Mouse (Mus musculus) kidney, adult 9 months (tissue): ENCODE measurements at regions not wholly inside any gene's neighbourhood (a gene's known extent, or its start where the extent isn't known, plus 50 kb on each side); places are given as distances from the start of the nearest gene placed in this dataset.

Source experiments
- DNase-seq: peaks from one replicate; pipeline ENCODE4 v3.0.0; 2022

DNA sequence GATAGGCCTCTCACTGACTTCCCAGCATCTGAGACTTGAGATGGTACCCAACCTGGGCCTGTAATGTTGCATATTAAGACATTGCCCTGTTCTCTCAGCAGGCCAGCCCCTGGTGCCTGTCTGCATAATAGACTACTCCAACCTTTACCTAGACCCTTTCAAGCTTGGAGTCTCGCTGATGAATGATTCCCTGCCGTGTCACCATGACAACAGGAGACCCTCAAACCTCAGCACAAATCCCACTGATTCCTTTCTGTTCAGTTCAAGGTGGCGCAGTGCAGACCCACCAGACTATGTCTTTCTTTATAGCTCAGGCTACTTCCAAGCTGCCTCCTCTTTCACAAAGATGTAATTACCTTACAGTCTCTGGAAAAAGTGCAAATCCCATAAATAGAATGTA is 172.0 kb downstream of the Dcdc2c start:
- no peak for DNase-seq

DNA sequence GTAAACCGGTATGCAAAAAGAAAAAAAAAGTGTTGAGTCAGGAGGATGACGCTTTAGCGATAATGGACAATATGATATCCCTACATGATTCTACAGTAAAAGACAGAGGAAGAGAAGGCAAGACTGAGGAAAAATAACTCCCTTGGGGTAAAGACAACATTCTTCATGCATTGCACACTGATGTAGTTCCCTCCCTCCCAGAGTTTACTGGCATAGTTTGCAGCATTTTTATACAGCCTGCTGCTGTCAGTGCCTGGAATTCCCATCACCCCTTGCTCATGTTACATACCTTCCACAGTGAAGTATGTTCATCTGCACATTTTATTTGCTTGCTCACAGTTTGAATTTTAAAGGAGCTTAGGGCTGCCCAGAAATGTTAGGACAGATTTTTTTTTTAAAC is 174.2 kb downstream of the Dcdc2c start:
- no peak for DNase-seq

DNA sequence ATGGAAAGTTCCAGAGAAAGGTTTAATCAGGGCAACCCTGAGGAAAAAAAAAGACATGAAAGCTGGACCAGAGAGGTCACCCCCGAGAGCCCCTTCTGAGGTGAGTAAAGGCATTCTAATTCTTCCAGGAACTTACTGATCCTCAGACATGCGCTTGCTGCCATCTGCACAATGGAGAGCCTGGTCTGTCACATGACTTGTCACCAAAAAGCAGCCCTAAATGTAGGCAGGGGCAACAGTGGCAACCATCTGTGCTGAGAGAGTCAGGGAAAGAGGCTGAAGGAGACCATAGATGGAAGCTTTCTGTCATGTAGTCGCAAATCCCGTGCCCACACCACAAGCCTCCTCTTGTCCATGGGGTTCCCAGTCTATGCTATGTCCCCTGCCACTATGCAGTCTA is 174.8 kb downstream of the Dcdc2c start:
- no peak for DNase-seq

DNA sequence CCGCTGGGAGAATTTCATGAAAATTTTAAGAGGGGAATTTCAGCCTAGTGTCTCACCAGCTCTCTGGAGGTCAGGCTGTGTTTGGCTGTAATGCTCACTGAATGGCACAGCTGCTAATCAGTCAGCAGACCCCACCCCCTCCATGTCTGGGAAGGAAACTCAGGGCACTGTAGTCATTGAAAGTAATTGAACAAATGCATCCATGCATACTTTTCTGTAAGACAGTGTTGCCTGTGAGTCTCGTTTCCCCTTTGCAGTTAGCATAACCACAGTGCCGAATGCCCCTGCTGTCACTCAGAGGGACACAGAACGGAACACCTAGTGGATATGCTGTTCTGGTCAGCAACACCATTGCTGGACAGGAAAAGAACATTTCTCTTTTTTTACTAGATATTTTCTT is 175.4 kb downstream of the Dcdc2c start:
- no peak for DNase-seq

DNA sequence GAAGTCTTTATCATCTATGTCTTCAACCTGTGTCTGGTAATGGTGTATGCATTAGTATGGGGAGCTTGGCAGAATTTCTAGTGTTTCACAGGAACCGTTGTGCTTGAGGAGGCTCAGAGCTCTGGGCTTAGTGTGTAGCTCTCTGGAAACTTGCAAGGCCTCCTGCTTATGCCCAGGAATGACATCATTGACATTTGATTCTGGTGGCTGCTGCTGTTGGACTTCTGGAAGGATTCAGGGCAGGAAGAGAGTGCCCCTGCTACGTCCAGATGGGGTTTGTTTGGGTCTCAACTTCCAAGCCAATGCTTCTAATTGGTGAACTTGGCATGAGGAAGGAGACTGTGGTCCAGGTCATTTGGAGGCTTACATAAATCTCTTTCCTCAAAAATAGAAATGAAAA is 186.9 kb downstream of the Dcdc2c start:
- no peak for DNase-seq

DNA sequence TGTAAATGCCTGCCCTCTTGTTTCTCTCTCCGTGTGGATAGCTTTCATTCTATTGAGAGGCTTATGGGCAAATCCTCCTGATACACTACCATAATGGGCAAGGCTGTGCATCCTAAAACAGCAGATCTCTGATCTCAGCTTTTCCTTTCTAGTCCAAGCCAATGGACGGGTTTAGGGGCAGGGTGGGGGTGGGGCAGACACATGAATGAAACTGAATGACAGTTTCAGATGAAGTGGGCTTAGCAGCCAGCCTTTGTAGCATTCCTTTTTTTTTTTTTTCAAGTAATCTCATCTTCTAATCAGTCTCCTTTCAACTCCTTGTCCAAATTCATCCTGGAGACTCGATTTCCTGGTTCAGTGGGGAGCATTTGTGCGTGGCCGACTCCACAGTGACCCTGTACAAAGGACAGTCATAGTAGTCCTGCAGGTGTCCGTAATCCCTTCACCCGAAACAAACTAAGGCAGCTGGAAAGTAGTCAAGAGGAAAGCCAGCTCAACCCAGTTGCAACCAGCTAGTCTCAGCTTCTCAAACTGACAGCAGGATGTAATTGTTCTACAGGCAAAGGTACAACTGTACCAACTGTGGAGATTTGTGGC is 193.4 kb downstream of the Dcdc2c start:
- DNase-seq, result peak; percentile 4

DNA sequence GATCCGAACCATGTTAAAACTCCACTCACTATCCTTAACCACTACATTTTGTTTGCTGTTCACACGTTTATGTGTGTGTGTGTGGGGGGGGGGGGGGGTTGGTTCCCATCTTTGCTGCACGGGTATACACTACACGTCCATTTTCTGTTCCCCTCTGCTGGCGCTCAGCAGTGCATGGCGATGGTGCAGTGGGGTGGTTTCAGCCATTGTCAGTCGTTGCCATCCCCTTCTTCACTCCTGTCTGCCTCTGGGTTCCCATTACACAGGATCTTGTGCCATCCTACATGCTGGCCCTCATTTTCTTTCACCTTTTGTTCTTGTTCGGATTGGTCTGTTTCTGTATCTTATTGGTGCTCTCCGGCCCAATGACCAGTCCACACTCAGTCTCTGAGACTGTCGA is 194.4 kb downstream of the Dcdc2c start:
- no peak for DNase-seq

DNA sequence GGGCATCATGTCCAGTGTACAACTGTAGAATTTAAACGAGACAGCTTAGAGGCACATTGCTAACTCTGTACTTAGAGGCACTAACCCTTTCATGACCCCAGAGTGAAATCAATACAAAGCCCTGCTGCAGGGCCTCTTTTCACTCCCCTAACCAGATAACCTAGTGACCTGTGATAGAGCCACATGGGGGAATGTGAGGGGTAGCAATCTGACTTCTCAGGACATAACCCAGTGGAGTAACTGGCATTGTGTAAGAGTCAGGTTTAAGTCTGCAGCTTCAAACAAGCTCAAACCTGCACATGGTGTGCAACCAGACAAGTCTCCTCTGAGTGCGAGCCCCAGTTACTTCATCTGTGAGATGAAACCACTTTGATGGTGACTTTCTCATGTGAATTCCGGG is 199.1 kb downstream of the Dcdc2c start:
- DNase-seq, result no peak

DNA sequence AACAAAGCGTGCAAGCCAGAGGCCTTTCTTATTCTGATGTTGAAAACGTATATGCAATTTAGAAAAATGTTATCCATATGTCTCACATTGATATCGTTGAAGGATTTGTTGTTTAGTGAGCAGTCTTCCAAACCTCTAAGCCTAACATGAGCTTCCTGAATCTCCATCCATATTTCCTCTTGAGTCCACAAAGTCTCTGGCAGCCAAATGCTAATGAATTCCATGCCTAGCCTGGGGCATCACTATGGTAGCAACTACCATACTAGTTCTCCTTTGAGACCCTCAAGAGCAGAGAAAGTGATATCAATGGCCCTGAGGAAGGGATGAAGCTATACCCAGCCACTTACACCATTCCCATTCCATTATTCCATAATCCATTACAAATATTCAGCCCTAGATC is 199.6 kb downstream of the Dcdc2c start:
- DNase-seq, result no peak

DNA sequence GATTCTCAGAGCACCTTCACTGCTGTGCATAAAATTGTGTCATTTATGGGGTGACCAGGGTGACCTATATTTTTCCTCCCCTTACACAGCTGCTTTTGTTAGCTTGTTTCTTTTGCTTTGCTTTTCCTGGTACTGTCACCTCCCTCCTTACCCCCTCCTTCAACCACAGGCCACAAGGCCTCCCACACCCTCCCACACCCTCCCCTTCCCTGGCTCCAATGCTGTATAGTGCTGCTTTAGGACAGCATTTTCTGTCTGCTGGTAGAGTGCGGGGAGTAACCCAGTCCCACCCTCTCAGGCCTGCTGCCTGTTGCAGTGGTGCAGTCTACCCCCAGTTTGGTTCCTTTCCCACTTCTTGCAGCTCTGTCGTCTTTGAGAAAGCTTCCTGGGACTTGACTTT is 209.5 kb downstream of the Dcdc2c start:
- DNase-seq, result no peak

DNA sequence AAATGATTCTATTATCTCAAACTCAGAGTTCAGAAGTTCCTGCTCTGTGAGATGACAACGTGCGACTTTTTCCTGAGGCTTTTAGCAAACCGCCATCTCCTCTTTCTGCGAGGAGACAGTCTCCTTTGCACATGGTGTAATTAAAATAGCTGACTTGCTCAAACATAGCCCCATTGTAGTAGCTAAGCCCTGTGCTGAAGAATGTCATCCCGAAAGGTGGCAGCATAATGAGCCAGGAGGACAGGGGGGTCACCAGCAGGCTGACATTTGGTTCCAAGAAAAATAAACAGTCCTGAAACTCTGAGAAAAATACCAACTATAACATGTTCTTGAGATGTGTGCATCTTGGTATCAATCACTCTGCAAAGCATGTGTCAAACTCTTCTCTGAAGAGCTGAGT is 219.6 kb downstream of the Dcdc2c start:
- no peak for DNase-seq

DNA sequence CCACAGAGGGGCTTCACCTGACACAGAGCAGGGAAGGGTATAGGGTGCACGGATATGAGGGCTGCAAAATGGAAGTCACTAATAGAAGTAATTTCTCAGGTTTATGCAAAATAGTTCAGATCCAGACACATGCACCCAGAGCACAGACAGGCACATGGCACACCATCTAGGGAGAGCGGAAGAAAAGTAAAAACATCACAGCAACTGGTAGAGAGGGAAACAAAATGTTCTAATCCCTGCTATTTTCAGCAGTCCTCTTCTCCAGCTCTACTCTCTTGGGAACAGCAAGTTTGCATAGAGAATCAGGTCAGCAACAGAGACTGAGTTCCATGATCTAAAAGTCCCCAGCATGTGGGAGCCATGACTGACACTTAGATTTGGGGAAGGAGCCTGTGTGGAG is 220.4 kb downstream of the Dcdc2c start:
- no peak for DNase-seq

DNA sequence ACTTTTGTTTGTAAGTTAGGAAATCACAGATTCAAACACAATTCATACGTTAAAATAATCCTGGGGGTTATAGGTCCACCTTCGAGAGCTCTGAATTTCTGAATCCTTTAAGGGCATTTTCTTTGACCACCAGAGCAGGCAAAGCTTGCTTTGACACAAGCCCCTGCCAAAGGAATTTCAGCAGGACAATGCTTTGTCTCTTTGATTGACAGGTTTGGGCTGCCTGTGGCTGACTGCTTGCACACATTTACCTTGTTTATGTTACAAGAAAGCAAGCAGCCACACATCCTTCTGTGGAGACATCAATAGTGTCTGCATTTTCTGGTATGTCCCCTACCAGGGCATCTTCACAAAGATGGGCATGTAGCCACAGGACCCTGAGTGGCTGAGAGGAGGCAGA is 228.5 kb downstream of the Dcdc2c start:
- DNase-seq, result no peak

DNA sequence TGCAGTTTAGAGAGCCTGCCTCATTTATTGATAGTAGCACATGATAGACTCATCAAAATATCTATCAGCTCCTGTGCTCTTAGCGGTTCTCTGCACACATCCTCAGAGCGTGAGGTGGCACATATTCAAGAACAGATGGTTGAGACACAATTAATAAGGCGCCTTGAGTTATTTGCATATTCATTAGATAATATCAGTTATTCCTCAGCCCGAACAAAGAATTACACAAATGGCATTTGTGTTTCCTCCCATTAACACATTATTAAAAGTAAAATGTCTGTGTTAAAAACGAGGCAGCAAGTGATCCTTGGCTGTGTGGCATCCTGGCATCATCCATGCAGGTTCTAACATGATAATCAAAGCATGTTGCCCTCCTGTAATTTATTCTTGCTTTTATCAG is 243.0 kb downstream of the Dcdc2c start:
- DNase-seq, result no peak

DNA sequence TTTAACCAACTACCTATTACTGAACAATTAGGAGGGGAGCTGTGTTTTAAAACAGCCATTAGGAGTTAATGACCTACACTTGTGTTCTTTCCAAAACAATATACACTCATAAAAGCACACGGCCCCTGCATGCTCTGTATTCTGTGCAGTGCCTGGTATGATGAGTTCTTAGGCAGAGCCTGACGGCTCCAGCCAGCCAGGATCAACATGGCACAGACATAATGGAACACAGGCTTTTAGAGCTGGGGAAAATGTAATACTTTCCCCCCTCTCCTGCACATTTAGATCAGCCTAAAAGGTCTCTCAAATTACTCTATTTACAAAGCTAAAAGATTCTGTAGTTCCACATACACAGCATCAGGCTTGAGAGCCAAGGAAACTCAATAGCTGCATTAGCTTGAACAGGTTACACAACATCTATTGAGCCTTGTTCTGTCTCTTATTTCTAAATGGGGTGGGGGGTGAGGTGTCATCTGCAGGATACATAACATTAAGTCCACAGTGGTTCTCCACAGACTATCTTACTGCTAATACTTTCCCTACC is 250.1 kb downstream of the Dcdc2c start:
- no peak for DNase-seq

DNA sequence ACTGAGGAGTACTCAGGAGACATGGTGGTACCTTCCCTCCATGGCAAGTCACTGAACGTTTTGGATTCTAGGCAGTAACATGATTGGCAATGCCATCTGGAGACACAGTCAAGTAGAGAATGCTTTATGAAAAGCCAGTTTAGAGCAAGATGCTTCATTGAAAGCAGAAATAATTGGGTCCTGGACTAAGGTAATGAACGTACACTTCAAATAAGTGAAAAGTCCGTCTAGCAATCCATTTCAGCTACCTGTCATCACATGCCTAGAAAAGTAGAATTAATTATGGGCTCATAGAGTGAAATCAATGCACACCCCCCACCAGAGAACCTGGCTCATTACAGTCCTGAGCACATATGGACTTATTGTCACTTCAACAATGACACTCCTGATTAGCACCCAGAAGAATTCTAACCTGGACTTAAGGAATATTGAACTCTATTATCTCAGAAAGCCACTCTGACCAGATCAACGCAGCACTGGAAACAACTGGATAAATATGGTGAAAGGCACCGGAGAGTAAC is 263.8 kb downstream of the Dcdc2c start:
- DNase-seq, result no peak

DNA sequence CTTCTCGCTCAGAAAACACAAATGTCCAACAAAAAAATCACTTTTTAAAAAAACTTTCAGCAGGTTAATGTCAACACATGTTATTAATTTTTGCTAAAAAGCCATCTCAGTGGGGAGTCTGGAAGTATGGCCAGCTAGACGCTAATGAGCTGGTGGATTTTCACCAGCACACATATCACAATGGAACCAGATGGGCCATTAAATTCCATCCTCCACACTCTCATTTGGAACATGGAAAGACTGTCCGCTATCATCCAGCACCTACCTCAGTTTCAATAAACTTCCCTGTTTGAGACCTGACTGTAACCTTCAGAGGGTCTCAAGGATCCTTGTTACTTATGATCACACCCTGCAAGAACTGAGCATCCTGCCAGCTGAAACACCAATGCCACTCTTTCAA is 296.7 kb downstream of the Dcdc2c start:
- no peak for DNase-seq

DNA sequence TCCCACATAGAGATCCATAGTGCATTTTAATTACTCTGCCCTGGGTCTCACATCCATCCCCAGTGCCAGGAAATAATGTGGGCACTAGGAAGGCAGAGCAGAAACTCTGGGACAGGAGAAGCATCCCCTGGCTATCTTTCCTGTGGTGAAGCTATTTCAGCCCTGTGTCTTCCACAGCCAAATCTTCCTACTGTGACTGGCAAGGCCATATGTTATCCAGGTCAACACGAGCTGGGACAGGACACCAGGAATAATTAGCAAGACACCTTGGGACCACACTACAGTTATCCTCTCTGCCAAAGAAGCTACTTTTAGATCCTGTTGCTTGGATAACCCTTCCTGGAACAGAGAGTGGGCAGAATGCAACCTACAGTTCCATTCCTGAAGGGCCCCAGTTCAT is 301.7 kb downstream of the Dcdc2c start:
- no peak for DNase-seq

DNA sequence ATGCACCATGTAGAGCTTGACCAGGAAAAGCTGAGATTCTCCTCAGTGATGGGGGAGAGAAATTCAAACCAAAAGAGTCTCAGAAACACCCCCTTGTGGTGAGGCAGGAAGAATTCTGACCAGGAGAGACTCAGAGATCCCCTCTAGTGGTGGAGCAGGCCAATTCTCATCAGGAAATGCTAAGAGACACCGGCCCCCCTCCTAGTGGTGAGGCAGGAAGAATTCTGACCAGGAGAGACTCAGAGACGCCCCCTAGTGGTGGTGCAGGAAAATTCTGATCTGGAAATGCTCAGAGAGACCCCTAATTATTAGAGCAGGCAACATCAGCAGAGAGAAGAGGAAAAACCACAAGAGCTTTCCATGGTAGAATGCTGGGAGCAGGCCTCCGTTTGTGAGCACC is 303.4 kb downstream of the Dcdc2c start:
- DNase-seq, result peak; percentile 19

DNA sequence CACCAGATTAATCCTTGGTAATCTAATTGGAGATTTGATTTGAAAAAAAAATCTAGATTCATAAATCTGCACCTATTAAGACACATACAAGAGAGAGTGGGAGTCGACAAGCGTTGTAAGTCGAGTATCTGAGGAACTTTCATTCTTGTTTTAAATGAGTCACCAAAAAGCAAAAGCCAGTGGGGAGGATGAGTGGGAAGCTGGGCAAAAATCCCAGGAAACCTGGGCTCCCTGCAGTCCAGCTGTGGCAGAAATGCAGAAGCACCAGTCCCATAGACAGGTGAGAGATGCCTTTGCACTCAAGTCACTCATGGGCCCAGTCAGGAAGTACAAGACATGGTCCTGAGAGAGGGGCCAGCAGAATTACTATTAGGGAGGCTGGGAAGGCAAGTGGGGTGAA is 303.9 kb downstream of the Dcdc2c start:
- DNase-seq, result no peak

DNA sequence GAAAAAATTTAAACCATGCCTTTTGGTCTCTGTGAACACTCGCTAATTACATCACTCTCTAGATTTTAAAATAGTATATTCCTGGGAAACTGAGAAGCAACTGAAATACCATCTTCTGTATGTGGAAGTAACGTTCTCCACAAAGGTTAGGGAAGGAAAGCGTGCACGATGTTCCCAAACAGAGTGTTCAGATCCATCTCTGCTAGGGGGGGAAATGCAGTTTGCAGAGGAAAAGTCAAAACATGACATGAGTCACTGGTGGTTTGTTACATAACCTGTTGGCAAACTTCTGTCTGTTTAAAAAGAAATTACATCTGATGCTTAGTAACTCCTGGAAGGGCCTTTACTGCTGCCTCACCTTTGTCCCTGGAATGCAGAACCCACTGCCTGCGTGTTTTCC is 314.2 kb downstream of the Dcdc2c start:
- DNase-seq, result no peak

DNA sequence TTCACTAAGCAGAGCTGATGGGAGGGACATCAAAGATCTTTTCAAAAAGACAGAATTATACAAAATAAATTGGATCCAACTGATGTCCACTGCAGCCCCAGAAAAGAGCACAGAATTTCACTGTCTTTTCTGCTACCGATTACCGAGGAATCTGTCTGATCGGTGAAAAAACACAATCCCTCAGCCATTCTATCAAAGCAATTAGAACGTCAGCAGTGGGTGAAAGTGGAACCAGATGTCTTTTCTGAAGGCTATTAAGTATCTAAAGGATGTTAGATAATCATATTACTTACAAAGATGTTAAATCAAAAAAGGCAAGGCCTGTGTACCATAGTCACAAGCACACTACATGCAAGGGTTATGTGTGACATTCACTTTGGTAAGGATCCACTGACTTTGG is 315.2 kb downstream of the Dcdc2c start:
- DNase-seq, result no peak

DNA sequence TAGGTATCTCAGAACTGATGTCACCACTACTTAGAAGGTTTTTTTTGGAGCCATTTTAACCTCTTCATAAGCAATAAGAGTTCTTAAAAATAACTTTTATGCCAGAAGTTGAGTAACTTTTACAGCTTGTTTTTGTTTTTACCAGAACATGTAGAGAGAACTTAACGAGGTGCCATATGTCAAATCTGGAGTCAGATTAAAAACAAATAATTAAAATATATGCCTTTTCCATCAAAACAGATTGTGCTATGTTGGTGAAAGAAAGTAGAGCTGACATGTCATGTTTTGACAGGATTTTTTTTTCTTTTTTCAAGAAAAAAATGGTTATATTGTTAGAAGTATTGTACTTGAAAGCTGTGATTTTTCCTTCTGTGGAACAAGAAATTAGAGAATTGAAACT is 349.4 kb downstream of the Dcdc2c start:
- no peak for DNase-seq

DNA sequence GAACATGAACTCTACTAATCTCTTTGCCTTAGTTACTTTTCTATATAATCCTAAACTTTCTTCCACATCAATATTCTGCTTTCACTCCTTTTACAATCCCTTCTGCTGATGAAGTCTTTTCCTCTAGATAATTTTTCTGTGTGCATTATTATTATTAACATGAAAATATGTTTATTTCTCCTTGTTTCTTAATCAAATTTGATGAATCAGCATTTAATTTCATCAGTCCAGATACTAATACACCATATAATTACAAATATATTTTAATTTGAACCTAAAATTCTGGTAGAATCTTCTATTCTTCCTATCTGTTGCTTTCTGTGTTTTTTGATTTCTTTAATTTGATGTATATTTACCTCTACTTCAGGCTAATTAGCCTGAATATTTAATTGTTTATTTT is 365.5 kb downstream of the Dcdc2c start:
- DNase-seq, result no peak

DNA sequence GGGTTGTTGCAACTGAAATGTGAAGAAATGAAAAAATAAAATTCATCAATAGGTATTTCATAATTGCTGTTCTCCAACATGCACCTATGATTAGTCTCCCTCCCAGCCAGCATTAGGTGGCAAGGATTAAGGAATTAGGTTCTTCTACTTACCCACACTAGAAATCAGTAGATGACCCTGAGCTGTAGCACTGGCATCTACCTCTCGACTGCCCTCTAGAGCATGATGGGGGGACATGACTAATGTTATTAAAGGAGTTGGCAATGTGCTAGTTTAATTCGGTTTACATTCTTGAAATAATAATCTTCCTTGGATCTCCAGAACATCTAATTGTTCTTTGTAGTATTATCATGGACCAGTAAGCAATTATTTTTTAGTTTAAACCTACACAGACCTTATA is 370.9 kb downstream of the Dcdc2c start:
- DNase-seq, result no peak
